Mouse (Mus musculus) heart, postnatal 4 days (tissue): ENCODE data around the gene Fbxo17. TPM values are rescaled to one million over a fixed set of nuclear protein-coding genes. Genes with fewer than 3 reads are reported as not detected.

Experiments
- DNase-seq: peaks from one replicate; pipeline ENCODE4 v3.0.0; 2021
- total RNA-seq, 2 experiments: library from RNA; stranded (reverse); gene quantifications; 2 replicates each; pipeline ENCODE4 v1.2.3; 2021

Fbxo17 gene
- total RNA-seq, 2 experiments from 2014 or later, result 2.6 to 4.2 TPM

GRCm38 (mm10) chr7:28767462-28767965 lies 50.9 kb downstream of the Fbxo17 start, which contains the start of gene Nfkbib:
TSS of gene Nfkbib (minus strand) at chr7:28767512.
- DNase-seq, result no peak

- no peak for DNase-seq
These were observed 52.9 kb downstream of the Fbxo17 start for GRCm38 (mm10) chr7:28769414-28769958.

- no peak for DNase-seq
These were observed 53.7 kb downstream of the Fbxo17 start for GRCm38 (mm10) chr7:28770309-28770708.

DNA sequence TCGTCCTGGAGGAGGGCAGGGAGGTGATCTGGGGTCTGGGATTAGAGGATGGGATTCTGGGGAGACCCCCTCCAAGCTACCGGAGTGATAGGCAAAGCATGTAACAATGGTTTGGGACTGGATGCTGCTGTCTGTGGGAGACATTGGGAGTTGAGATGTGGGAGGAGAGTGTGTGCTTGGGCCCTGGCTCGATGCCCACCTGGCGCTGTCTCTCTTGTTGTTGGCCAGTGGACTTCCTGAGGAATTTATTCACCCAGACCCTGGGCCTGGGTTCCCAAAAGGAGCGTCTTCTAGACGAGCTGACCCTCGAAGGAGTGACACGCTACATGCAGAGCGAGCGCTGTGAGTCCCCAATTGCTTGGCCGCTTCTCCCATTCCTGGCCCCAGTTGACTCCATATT lies 55.3 kb downstream of the Fbxo17 start:
- DNase-seq, result peak; percentile 50

- no peak for DNase-seq
These were observed 56.6 kb downstream of the Fbxo17 start for GRCm38 (mm10) chr7:28773163-28773562.

DNA sequence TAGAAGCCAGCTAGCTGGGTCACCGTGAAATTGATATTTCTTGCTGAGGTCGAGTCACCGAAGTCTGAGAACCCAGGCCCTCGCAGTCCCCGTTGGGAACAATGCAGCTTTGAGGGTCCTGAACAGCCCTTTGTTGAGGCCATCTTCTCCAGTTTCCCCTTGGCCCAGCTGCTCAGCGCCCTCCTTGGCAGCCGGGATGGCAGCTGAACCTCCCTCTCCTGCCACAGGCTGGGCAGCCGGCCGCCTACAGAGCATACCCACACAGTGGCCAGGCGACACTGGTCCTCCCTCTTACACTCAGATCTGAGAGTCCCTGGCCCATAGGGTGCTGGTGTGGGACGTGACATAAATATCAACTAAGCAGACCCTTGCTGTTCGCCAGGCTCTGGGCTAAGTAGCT lies 57.6 kb downstream of the Fbxo17 start:
- no peak for DNase-seq

GRCm38 (mm10) chr7:28775129-28775528 lies 58.5 kb downstream of the Fbxo17 start:
- no peak for DNase-seq

DNA sequence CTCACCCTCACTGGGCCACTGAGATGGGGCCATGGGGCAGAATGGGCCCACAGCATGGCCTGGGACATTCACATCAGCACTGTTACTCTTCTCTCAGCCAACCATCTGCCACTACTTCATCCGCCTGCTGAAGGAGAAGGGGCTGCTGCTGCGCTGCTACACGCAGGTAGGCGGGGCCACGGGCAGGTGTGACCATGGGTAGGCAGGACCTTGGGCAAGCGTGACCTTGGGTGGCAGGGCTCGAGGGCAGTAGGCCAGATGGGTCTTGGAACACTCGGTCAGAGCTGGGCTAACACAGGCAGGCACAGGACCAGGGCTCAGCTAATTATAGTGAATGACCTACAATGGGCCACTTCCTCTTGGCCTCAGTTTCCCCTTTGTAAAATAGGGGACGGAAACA lies 62.2 kb downstream of the Fbxo17 start:
- DNase-seq, result no peak

DNA sequence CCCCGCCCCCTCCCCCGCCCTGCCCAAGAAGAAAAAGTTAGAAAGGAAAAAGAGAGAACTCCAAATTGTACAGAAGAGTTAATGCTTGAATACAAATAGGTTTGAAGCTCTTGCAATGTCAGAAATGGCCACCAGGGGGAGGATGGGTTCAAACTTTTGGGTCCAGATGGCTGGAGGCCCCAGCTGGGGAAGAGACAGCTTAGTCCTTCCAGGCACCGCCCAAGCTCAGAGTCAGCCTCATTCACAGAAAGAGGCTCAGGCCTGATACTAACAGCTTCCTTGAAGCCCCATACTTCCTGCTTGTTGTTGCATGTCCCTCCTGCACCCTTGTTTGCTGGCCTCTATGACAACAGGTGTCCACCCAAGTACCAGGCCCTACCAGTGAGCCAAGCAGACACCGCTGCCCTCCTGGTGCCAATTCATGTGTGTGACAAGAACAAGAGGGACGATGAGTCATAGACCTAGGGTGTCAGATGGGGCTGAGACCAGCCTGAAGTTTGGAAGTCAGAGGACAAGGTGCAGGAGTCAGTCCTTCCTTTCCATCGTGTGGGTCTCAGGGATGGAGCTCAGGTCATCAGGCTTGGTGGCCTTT lies 63.6 kb downstream of the Fbxo17 start:
- DNase-seq, result peak; percentile 94

DNA sequence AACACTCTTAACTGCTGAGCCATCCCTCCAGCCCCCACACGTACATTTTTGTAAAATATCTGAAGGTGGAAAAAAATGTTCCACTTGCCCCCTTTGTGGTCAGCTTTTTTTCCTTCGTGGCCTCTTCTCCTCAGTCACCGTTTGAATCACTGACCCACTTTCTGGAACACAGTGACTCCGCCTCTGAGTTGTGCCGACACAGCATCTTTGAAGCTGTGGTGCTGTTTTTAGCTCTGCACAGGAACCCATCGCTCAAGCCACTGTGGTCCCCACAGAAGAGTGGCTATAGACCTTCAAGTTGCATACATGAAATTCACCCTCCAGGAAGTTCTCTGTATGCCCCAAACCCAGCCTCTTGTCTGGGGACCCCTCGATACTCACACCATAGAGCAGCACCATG lies 64.3 kb downstream of the Fbxo17 start:
- DNase-seq, result no peak

DNA sequence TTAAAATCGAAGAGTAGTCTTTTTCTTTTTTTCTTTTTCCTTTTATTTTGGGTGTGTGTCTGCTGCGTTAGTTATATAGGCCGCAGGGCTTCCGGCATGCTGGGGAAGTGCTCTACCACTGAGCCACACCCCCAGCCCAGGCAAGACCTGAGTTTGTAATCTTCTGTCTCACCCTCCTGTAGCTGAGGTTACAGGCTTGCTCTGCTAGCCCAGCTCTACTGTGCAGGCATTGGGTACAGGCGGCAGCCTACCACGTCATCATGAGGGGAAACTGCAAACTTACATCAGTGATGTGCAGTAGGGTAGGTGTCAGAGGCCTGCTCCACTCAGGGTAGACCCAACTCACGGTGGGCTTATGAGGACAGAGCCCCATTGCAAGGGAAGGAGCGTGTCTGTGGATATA lies 64.7 kb downstream of the Fbxo17 start:
- DNase-seq, result no peak

DNA sequence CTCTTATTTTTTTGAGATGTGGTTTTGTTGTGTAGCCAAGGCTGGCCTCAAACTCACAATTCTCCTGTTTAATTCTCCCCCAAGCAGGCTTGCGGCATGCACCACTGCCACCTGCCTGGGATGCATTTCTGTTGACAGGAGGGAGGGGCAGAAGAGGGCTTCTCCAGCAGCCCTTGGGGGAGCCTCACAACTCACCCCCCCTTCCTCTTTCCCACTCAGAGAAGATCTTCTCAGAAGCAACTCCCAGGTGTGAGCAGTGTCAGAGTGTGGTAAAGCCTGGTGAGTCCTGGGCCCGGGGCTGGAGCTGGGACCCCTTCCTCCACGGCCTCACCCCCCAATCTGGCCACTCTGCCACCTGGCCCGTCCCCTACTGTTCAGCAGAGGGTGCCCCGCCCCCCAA lies 68.6 kb downstream of the Fbxo17 start:
- DNase-seq, result no peak

Other genes starting within 250 kb of the Fbxo17 start
- not detected for gene Ifnl2, start 206.3 kb upstream of the Fbxo17 start, total RNA-seq
- not detected for gene Ifnl3, start 194.0 kb upstream of the Fbxo17 start, total RNA-seq
- not detected for gene Sycn, start 175.9 kb upstream of the Fbxo17 start, total RNA-seq
- gene Nccrp1, start 169.6 kb upstream of the Fbxo17 start, total RNA-seq, result not detected
- 10 to 100 TPM; 49.2 to 50.5 TPM for gene Samd4b, start 118.7 kb upstream of the Fbxo17 start, total RNA-seq
- gene Pak4, start 118.6 kb upstream of the Fbxo17 start, total RNA-seq, result 10 to 100 TPM; 21.6 to 22.1 TPM
- not detected for gene Acp7, start 85.5 kb upstream of the Fbxo17 start, total RNA-seq
- gene Fbxo27, start 24.0 kb upstream of the Fbxo17 start, total RNA-seq, result 1 to 10 TPM; 2.2 TPM
- gene Mrps12, start 25.0 kb downstream of the Fbxo17 start, total RNA-seq, result 10 to 100 TPM; 44.5 to 45.9 TPM
- gene Sars2, start 25.2 kb downstream of the Fbxo17 start, total RNA-seq, result 10 to 100 TPM; 19.3 to 19.9 TPM
- not detected for gene Ccer2, start 39.4 kb downstream of the Fbxo17 start, total RNA-seq
- gene Sirt2, start 49.9 kb downstream of the Fbxo17 start, total RNA-seq, result 10 to 100 TPM; 56.4 to 58.3 TPM
- 10 to 100 TPM; 14.4 to 14.5 TPM for gene Nfkbib, start 50.7 kb downstream of the Fbxo17 start, total RNA-seq
- 1 to 10 TPM; 1.1 to 1.8 TPM for gene Rinl, start 72.2 kb downstream of the Fbxo17 start, total RNA-seq
- 100 to 1,000 TPM; 549 to 557 TPM for gene Hnrnpl, start 91.7 kb downstream of the Fbxo17 start, total RNA-seq
- 100 to 1,000 TPM; 647 to 783 TPM for gene Ech1, start 108.4 kb downstream of the Fbxo17 start, total RNA-seq
- 10 to 100 TPM; 17.8 to 20.8 TPM for gene Lgals4, start 117.0 kb downstream of the Fbxo17 start, total RNA-seq
- gene Lgals7, start 147.0 kb downstream of the Fbxo17 start, total RNA-seq, result 1 to 10 TPM; 1.4 to 4.4 TPM
- gene Capn12, start 164.6 kb downstream of the Fbxo17 start, total RNA-seq, result under 1 TPM; 0.31 to 0.83 TPM
- gene Actn4, start 245.5 kb downstream of the Fbxo17 start, total RNA-seq, result 100 to 1,000 TPM; 224 to 231 TPM